ENCODE assay signal across 19 mouse cellular contexts in genomic region chr19:19885933-19886710, GRCm38 (mm10).
DNase-seq lines count a peak whose midpoint lies in the region; ATAC-seq and TF ChIP-seq lines count a peak whose summit lies in the region.
"Had no signal": no experiment of that assay in that cellular context is flagged by ENCODE, and none has a peak within 500 bp of the region (broad histone marks: within the 10 kb centered on the region; RNA-seq: fewer than 3 reads in every experiment).

No protein-coding gene starts in this region.

- H3K4me1 ChIP-seq in hindbrain, embryonic 14.5 days (replicated peaks; ENCODE audit: control insufficient read depth, insufficient read depth, low read length), result no peaks in the 10 kb centered on the region
- no peaks in the 10 kb centered on the region for H3K4me1 ChIP-seq in hindbrain, embryonic 12.5 days
- H3K4me1 ChIP-seq: heart, embryonic 12.5 days; limb, embryonic 10.5 days; liver, embryonic 15.5 days had no signal

- H3K27me3 ChIP-seq in hindbrain, embryonic 14.5 days (ENCODE audit: control insufficient read depth, insufficient read depth, low read length), result no peaks in the 10 kb centered on the region
- no peaks in the 10 kb centered on the region for H3K27me3 ChIP-seq in hindbrain, embryonic 12.5 days
- H3K27me3 ChIP-seq: CH12.LX; heart, embryonic 12.5 days; liver, embryonic 15.5 days had no signal

- H3K36me3 ChIP-seq in hindbrain, embryonic 14.5 days (replicated peaks; ENCODE audit: control insufficient read depth, insufficient read depth), result no peaks in the 10 kb centered on the region
- no peaks in the 10 kb centered on the region for H3K36me3 ChIP-seq in hindbrain, embryonic 12.5 days
- H3K36me3 ChIP-seq: heart, embryonic 12.5 days; limb, embryonic 10.5 days; liver, embryonic 15.5 days had no signal

- H3K4me2 ChIP-seq in hindbrain, embryonic 14.5 days (replicated peaks), result no peak overlapping the region
- no peak overlapping the region for H3K4me2 ChIP-seq in hindbrain, embryonic 12.5 days (replicated peaks)
- H3K4me2 ChIP-seq: heart, embryonic 12.5 days; liver, embryonic 15.5 days had no signal

- DNase-seq in hindbrain, embryonic 14.5 days (ENCODE audit: low spot score), result no peak
- DNase-seq in right cerebral cortex, postnatal 4 days, result peak; percentile 7
- no peak for DNase-seq in right cerebral cortex, adult 2 months (ENCODE audit: low spot score in 2 of 2)
- DNase-seq in layer of hippocampus, adult 2 months (ENCODE audit: low spot score in 2 of 2), result peak; percentile 10 to 51
- no peak for DNase-seq in embryo, embryonic 10.5 days (ENCODE audit: low spot score)
- no peak for DNase-seq in urinary bladder, adult 2 months (ENCODE audit: low spot score)
- DNase-seq: adrenal gland, postnatal 36 days; cerebellum, adult 11-12 months; gastrocnemius, postnatal 10 days; heart, postnatal 4 days; kidney, adult 18-20 months; kidney, postnatal 36 days; thymus, postnatal 25 days had no signal

- H3K27ac ChIP-seq in hindbrain, embryonic 14.5 days, result no peak overlapping the region
- H3K27ac ChIP-seq in hindbrain, embryonic 12.5 days, result no peak overlapping the region
- no peak overlapping the region for H3K27ac ChIP-seq in layer of hippocampus, adult 2 months
- H3K27ac ChIP-seq: limb, embryonic 10.5 days; liver, embryonic 15.5 days had no signal

- 77% methylated on average over 8 of the region's 8 CpGs for WGBS in hindbrain, embryonic 14.5 days
- 78% methylated on average over 8 of the region's 8 CpGs for WGBS in hindbrain, embryonic 12.5 days

- H3K9ac ChIP-seq in hindbrain, embryonic 14.5 days, result no peak overlapping the region
- no peak overlapping the region for H3K9ac ChIP-seq in hindbrain, embryonic 12.5 days
- H3K9ac ChIP-seq: heart, embryonic 12.5 days; liver, embryonic 15.5 days had no signal

- peak; percentile 37; the same call in 1 of the 2 replicates for ATAC-seq in hindbrain, embryonic 14.5 days (ENCODE audit: low FRiP score)
- no peak for ATAC-seq in hindbrain, embryonic 12.5 days (ENCODE audit: low FRiP score)
- ATAC-seq: activated CD4-positive, CD25-positive, alpha-beta regulatory T cell, adult 4 months had no signal

- no peak for TF ChIP-seq CTCF in layer of hippocampus, adult 2 months (conservative IDR thresholded peaks at IDR 0.05)

- H3K4me3 ChIP-seq in hindbrain, embryonic 14.5 days (replicated peaks; ENCODE audit: low read length), result no peak overlapping the region
- H3K4me3 ChIP-seq in hindbrain, embryonic 12.5 days, result no peak overlapping the region
- no peak overlapping the region for H3K4me3 ChIP-seq in layer of hippocampus, adult 2 months
- H3K4me3 ChIP-seq: heart, embryonic 12.5 days; limb, embryonic 10.5 days; liver, embryonic 15.5 days had no signal

- H3K9me3 ChIP-seq in hindbrain, embryonic 14.5 days (ENCODE audit: control insufficient read depth, low read length), result no peaks in the 10 kb centered on the region
- H3K9me3 ChIP-seq in hindbrain, embryonic 12.5 days (replicated peaks), result no peaks in the 10 kb centered on the region
- H3K9me3 ChIP-seq: heart, embryonic 12.5 days; limb, embryonic 10.5 days; liver, embryonic 15.5 days had no signal

Comparison
In these comparisons a context has a peak if more than half of its experiments do, and no peak if none do; other contexts are left out.
1. DNase-seq: peak in right cerebral cortex, postnatal 4 days (single experiment) and layer of hippocampus, adult 2 months (2 of 2); none in hindbrain, embryonic 14.5 days (single experiment), right cerebral cortex, adult 2 months (0 of 2), embryo, embryonic 10.5 days (single experiment) and urinary bladder, adult 2 months (single experiment).